ENCODE assay signal across 10 mouse cellular contexts in the genomic region with DNA sequence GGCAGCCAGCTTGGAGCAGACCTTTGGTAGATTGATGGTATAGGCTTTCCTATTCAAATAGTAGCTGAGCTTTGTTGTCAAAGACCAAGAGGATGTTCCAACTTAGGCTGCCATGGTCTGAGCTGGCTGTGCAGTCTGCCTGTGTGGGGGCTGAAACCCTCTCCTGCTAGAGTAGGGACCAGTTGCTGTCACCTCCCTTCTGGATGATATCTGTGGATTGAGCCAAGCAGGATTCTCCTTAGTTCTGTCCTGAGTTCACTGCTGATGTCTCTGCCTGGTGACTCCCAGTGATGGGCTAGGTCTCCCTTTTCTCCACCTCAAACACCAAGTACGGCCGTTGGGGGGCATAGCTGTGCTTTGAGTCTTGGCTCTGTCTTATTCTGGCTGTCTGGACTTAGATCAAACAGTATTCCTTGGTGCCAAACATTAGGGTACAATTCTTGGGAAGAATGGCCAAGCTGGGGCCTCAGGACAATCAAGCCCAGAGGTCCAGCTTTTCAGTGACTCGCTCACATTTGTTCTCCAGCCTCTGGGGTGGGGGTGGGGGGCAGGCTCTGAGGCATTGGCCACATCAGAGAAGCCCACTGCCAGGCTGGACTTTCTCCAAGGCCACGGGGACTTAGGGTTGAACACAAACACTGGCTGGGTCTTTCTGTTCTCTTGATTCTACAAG.
A peak's percentile ranks its signal among the peaks of the same experiment; 100 is the strongest.
DNase-seq lines count a peak whose midpoint lies in the region; ATAC-seq lines count a peak whose summit lies in the region.
"Had no signal": no experiment of that assay in that cellular context is flagged by ENCODE, and none has a peak within 500 bp of the region (broad histone marks: within the 10 kb centered on the region; RNA-seq: fewer than 3 reads in every experiment).

No protein-coding gene starts in this region.

- ATAC-seq in frontal cortex, adult (ENCODE audit: low TSS enrichment): peak; percentile 52
- no peak for ATAC-seq in neural tube, embryonic 13.5 days (ENCODE audit: low read depth)
- ATAC-seq in megakaryocyte progenitor cell, adult 5-6 weeks (replicated peaks; ENCODE audit: poor library complexity): no peak

- no peak for DNase-seq in frontal cortex, postnatal 25 days (ENCODE audit: low spot score in 2 of 2)
- no peak for DNase-seq in hindbrain, embryonic 10.5 days (ENCODE audit: low spot score)
- DNase-seq in left cerebral cortex, postnatal 10 days (ENCODE audit: extremely low spot score in 1 of 2, low spot score in 2 of 2): peak; percentile 51 to 56
- no peak for DNase-seq in lung, postnatal 36 days
- no peak for DNase-seq in gastrocnemius, postnatal 14 days
- DNase-seq: cerebellum, adult 11-12 months; kidney, postnatal 36 days had no signal

- H3K9me3 ChIP-seq in hindbrain, embryonic 10.5 days: no peaks in the 10 kb centered on the region
- H3K9me3 ChIP-seq in neural tube, embryonic 13.5 days: no peaks in the 10 kb centered on the region

- no peaks in the 10 kb centered on the region for H3K27me3 ChIP-seq in hindbrain, embryonic 10.5 days (ENCODE audit: insufficient read depth, poor library complexity, severe bottlenecking)
- no peaks in the 10 kb centered on the region for H3K27me3 ChIP-seq in neural tube, embryonic 13.5 days

- H3K4me2 ChIP-seq in neural tube, embryonic 13.5 days: peak overlapping the region; percentile 38; the same call in 1 of the 2 replicates

- H3K27ac ChIP-seq in hindbrain, embryonic 10.5 days: peak overlapping the region; percentile 85
- peak overlapping the region; percentile 89 for H3K27ac ChIP-seq in neural tube, embryonic 13.5 days (replicated peaks)

- intact Hi-C loops in left cerebral cortex, postnatal 10 days (cut with DNase I): no loop called here
- intact Hi-C loops in gastrocnemius, postnatal 14 days (cut with DNase I; ENCODE audit: low total_unique reads): no loop called here

- no peak overlapping the region for H3K4me3 ChIP-seq in hindbrain, embryonic 10.5 days
- no peak overlapping the region for H3K4me3 ChIP-seq in neural tube, embryonic 13.5 days

- 83% methylated on average over 4 of the region's 4 CpGs for WGBS in hindbrain, embryonic 10.5 days
- WGBS in neural tube, embryonic 13.5 days: 60% methylated on average over 4 of the region's 4 CpGs

- H3K4me1 ChIP-seq in hindbrain, embryonic 10.5 days (replicated peaks): peaks cover 49% of the 10 kb centered on the region
- H3K4me1 ChIP-seq in neural tube, embryonic 13.5 days (replicated peaks): peaks cover 34% of the 10 kb centered on the region

- no peaks in the 10 kb centered on the region for H3K36me3 ChIP-seq in hindbrain, embryonic 10.5 days
- no peaks in the 10 kb centered on the region for H3K36me3 ChIP-seq in neural tube, embryonic 13.5 days

- no peak overlapping the region for H3K9ac ChIP-seq in neural tube, embryonic 13.5 days

Comparison
In these comparisons a context has a peak if more than half of its experiments do, and no peak if none do; other contexts are left out.
1. DNase-seq: peak in left cerebral cortex, postnatal 10 days (2 of 2); none in frontal cortex, postnatal 25 days (0 of 2), hindbrain, embryonic 10.5 days (single experiment), lung, postnatal 36 days (single experiment) and gastrocnemius, postnatal 14 days (single experiment).